Mouse (Mus musculus): ENCODE measurements around the gene Il6ra. TPM values are rescaled to one million over a fixed set of nuclear protein-coding genes. Genes with fewer than 3 reads are reported as not detected.

Gene Il6ra
- polyA plus RNA-seq, 1 experiment, result 10.4 TPM

DNA sequence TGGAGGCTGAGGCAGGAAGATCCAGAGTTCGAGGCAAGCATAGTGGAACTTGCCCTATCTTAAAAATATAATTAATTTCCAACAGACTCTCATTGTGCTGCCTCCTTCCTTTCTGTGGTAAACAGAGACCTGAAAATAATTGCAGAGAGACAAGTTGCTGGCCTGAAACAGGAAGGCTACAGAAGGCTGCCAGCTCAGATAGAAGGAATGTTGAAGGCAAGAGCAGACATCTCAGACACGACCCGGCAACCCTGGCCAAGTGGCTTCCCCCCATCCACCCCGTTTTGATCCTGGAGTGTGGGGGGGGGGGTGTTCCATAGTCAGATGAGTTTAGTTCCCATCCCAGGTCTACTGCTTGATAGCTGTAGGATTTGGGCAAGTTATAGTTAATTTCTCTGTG, 1.7 kb upstream of the Il6ra start:
- no peak for DNase-seq
- WGBS, result 36% methylated on average over 4 of the region's 4 CpGs
- H3K4me1 ChIP-seq (replicated peaks; ENCODE audit: control insufficient read depth, insufficient read depth, low read length), result peaks cover 19% of the 10 kb centered on the region
- H3K27ac ChIP-seq (ENCODE audit: control insufficient read depth, insufficient read depth, low read length), result no peak overlapping the region
- H3K4me3 ChIP-seq (ENCODE audit: control insufficient read depth, insufficient read depth, low read length), result no peak overlapping the region
- H3K27me3 ChIP-seq (ENCODE audit: control insufficient read depth, insufficient read depth, low read length), result no peaks in the 10 kb centered on the region; the same call in 1 of the 2 replicates
- TF ChIP-seq CTCF (IDR thresholded peaks at IDR 0.05; ENCODE audit: borderline replicate concordance, control insufficient read depth, extremely low read depth, insufficient read depth, low read length, poor library complexity) (no peak), POLR2A (IDR thresholded peaks at IDR 0.05; ENCODE audit: control insufficient read depth, extremely low read depth, insufficient read depth, low read length, poor library complexity) (no peak)
- H3K36me3 ChIP-seq (ENCODE audit: control insufficient read depth, insufficient read depth, low read length), result no peaks in the 10 kb centered on the region

DNA sequence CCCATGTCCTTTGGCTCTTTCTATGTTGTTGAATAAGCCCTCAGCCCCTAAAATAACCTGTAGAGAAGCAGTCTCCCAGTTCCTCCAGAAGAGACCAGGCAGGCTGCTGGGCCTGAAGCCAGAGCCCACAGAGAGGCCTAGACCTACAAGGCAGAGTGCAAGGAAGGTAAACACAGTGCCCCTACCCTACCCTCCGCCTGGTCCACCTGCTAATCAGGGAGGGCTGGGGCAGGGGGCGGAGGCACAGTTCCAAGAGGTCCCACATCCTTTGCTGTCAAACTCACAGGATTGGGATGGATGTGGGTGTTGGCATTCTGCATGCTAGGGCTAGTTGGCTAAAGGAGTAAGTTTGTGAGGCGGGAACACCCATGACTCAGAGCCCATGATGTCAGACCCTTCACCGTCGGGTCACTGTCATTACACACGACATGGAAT, 871 bp downstream of the Il6ra start:
- TF ChIP-seq POLR2A (IDR thresholded peaks at IDR 0.05; ENCODE audit: control insufficient read depth, extremely low read depth, insufficient read depth, low read length, poor library complexity) (no peak), CTCF (IDR thresholded peaks at IDR 0.05; ENCODE audit: borderline replicate concordance, control insufficient read depth, extremely low read depth, insufficient read depth, low read length, poor library complexity) (no peak)
- Histone ChIP-seq H3K4me3 (ENCODE audit: control insufficient read depth, insufficient read depth, low read length) (peak overlapping the region; percentile 52), H3K36me3 (ENCODE audit: control insufficient read depth, insufficient read depth, low read length) (no peaks in the 10 kb centered on the region), H3K4me1 (replicated peaks; ENCODE audit: control insufficient read depth, insufficient read depth, low read length) (peaks cover 22% of the 10 kb centered on the region), H3K27ac (ENCODE audit: control insufficient read depth, insufficient read depth, low read length) (peak overlapping the region; percentile 4; the same call in 1 of the 2 replicates), H3K27me3 (ENCODE audit: control insufficient read depth, insufficient read depth, low read length) (no peaks in the 10 kb centered on the region; the same call in 1 of the 2 replicates)
- no peak for DNase-seq
- WGBS, result 38% methylated on average over 6 of the region's 6 CpGs

DNA sequence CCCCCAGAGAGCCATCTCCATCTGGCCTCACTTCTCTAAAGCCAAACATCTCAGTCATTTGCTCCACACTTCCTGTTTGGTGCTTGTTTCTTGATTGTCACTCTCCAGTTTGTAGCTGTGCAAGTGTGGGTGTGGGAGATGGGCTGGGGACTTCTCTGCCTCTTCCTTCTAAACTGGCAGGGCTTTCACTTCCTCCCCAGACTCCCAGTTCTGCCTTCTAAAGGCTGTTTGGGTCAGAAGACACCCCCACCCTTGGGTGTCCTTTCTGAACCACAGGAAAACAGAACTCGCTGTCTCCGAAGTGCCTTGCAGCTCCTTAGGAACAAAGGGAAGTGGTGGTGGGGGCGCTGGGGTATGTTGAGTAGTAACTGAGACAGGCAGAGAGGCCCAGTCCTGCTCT, 1.8 kb downstream of the Il6ra start:
- WGBS, result 29% methylated on average over 3 of the region's 3 CpGs
- TF ChIP-seq CTCF (IDR thresholded peaks at IDR 0.05; ENCODE audit: borderline replicate concordance, control insufficient read depth, extremely low read depth, insufficient read depth, low read length, poor library complexity) (no peak), POLR2A (IDR thresholded peaks at IDR 0.05; ENCODE audit: control insufficient read depth, extremely low read depth, insufficient read depth, low read length, poor library complexity) (no peak)
- H3K27ac ChIP-seq (ENCODE audit: control insufficient read depth, insufficient read depth, low read length), result peak overlapping the region; percentile 3; the same call in 1 of the 2 replicates
- H3K36me3 ChIP-seq (ENCODE audit: control insufficient read depth, insufficient read depth, low read length), result no peaks in the 10 kb centered on the region
- H3K4me1 ChIP-seq (replicated peaks; ENCODE audit: control insufficient read depth, insufficient read depth, low read length), result peaks cover 26% of the 10 kb centered on the region
- H3K4me3 ChIP-seq (ENCODE audit: control insufficient read depth, insufficient read depth, low read length), result peak overlapping the region; percentile 12; the same call in 1 of the 2 replicates
- DNase-seq, result peak; percentile 19
- H3K27me3 ChIP-seq (ENCODE audit: control insufficient read depth, insufficient read depth, low read length), result no peaks in the 10 kb centered on the region; the same call in 1 of the 2 replicates

GRCm38 (mm10) chr3:89909703-89910542, 3.1 kb downstream of the Il6ra start:
- H3K4me3 ChIP-seq (ENCODE audit: control insufficient read depth, insufficient read depth, low read length), result no peak overlapping the region
- no peak overlapping the region for H3K27ac ChIP-seq (ENCODE audit: control insufficient read depth, insufficient read depth, low read length)
- peaks cover 34% of the 10 kb centered on the region for H3K4me1 ChIP-seq (replicated peaks; ENCODE audit: control insufficient read depth, insufficient read depth, low read length)
- no peak for DNase-seq
- TF ChIP-seq CTCF (IDR thresholded peaks at IDR 0.05; ENCODE audit: borderline replicate concordance, control insufficient read depth, extremely low read depth, insufficient read depth, low read length, poor library complexity) (no peak), POLR2A (IDR thresholded peaks at IDR 0.05; ENCODE audit: control insufficient read depth, extremely low read depth, insufficient read depth, low read length, poor library complexity) (no peak)
- no peaks in the 10 kb centered on the region for H3K36me3 ChIP-seq (ENCODE audit: control insufficient read depth, insufficient read depth, low read length)
- 89% methylated on average over 5 of the region's 5 CpGs for WGBS
- no peaks in the 10 kb centered on the region; the same call in 1 of the 2 replicates for H3K27me3 ChIP-seq (ENCODE audit: control insufficient read depth, insufficient read depth, low read length)

- H3K27me3 ChIP-seq (ENCODE audit: control insufficient read depth, insufficient read depth, low read length), result no peaks in the 10 kb centered on the region; the same call in 1 of the 2 replicates
- 38% methylated on average over 6 of the region's 6 CpGs for WGBS
- H3K4me3 ChIP-seq (ENCODE audit: control insufficient read depth, insufficient read depth, low read length), result no peak overlapping the region
- no peak overlapping the region for H3K27ac ChIP-seq (ENCODE audit: control insufficient read depth, insufficient read depth, low read length)
- no peak for TF ChIP-seq CTCF (IDR thresholded peaks at IDR 0.05; ENCODE audit: borderline replicate concordance, control insufficient read depth, extremely low read depth, insufficient read depth, low read length, poor library complexity)
- no peak for TF ChIP-seq POLR2A (IDR thresholded peaks at IDR 0.05; ENCODE audit: control insufficient read depth, extremely low read depth, insufficient read depth, low read length, poor library complexity)
- DNase-seq, result no peak
- no peaks in the 10 kb centered on the region for H3K36me3 ChIP-seq (ENCODE audit: control insufficient read depth, insufficient read depth, low read length)
- peaks cover 34% of the 10 kb centered on the region for H3K4me1 ChIP-seq (replicated peaks; ENCODE audit: control insufficient read depth, insufficient read depth, low read length)
Measured at GRCm38 (mm10) chr3:89908836-89909235, 4.2 kb downstream of the Il6ra start.

DNA sequence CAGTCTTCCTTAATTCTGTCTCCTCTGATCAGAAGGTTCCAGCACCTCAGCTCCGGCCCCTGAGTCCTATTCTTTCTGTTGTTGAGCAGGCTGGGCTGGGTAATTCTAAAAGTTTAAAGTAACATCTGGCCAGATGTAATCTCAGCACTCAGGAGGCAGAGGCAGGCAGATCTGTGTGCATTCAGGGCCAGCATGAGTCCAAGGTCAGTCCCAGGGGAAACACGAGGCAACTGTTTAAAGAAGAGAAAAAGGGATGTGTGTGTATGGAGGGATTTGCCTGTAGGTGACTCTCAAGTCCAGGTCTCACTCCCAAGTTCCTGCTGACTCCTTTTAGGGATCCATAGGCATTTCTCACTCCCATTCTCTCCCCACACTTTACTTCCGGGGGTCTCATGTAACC, 5.2 kb downstream of the Il6ra start:
- H3K4me1 ChIP-seq (replicated peaks; ENCODE audit: control insufficient read depth, insufficient read depth, low read length), result peaks cover 32% of the 10 kb centered on the region
- H3K27ac ChIP-seq (ENCODE audit: control insufficient read depth, insufficient read depth, low read length), result no peak overlapping the region
- no peak overlapping the region for H3K4me3 ChIP-seq (ENCODE audit: control insufficient read depth, insufficient read depth, low read length)
- 93% methylated on average over 3 of the region's 3 CpGs for WGBS
- no peaks in the 10 kb centered on the region for H3K36me3 ChIP-seq (ENCODE audit: control insufficient read depth, insufficient read depth, low read length)
- no peaks in the 10 kb centered on the region; the same call in 1 of the 2 replicates for H3K27me3 ChIP-seq (ENCODE audit: control insufficient read depth, insufficient read depth, low read length)
- TF ChIP-seq POLR2A (IDR thresholded peaks at IDR 0.05; ENCODE audit: control insufficient read depth, extremely low read depth, insufficient read depth, low read length, poor library complexity) (no peak), CTCF (IDR thresholded peaks at IDR 0.05; ENCODE audit: borderline replicate concordance, control insufficient read depth, extremely low read depth, insufficient read depth, low read length, poor library complexity) (no peak)
- DNase-seq, result no peak
